Mouse (Mus musculus) ES-Bruce4 (cell line): ENCODE results near the gene Kcnk15.

Experiments used
- CTCF ChIP-seq: IDR thresholded peaks from one replicate; pipeline ENCODE4 v1.8.1; 2011; ENCODE audit warnings: low read depth, low read length
- EP300 ChIP-seq: IDR thresholded peaks from 2 replicates; pipeline ENCODE4 v1.6.1; 2011; ENCODE audit warnings: low read depth, low read length; ENCODE audit not compliant: insufficient read depth

DNA sequence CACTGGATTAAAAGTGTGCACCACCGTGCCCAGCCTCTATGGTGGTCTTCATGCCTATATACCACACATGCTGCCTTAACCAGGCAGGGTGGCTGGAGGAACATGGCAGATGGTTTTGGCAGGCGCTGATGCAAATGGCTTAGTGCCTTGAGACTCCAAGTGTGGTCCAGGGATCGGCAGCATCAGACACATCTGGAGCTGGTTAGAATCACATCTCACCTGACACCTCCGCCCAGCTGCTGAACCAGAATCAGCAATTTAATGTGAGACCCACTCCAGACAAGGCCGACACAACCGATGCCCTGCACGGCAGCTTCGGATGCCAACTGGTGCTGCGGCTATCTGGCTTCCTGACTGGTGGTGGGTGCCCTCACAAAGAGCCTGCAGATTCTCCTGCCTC, 12.6 kb downstream of the Kcnk15 start:
- TF ChIP-seq CTCF (no peak), EP300 (no peak)
